17 mouse cellular contexts compared by ENCODE assay signal in genomic region chr7:70574194-70574593, GRCm38 (mm10).
"Had no signal": no experiment of that assay in that cellular context is flagged by ENCODE, and none has a peak within 500 bp of the region (broad histone marks: within the 10 kb centered on the region; RNA-seq: fewer than 3 reads in every experiment).

No protein-coding gene starts in this region.

- H3K4me1 ChIP-seq: liver, embryonic 13.5 days; megakaryocyte, embryonic 14.5 days; neural tube, embryonic 12.5 days; neural tube, embryonic 15.5 days had no signal

- DNase-seq: kidney, adult 11 months; kidney, postnatal 10 days; kidney, postnatal 36 days; liver, embryonic 13.5 days; lung, adult 2 months; lung, postnatal 36 days; midbrain, embryonic 14.5 days; right cerebral cortex, adult 18-20 months; right cerebral cortex, postnatal 25 days; spleen, adult 18-20 months; thymus, postnatal 25 days had no signal

- H3K4me2 ChIP-seq: liver, embryonic 13.5 days; neural tube, embryonic 12.5 days; neural tube, embryonic 15.5 days; stomach, embryonic 15.5 days had no signal

- H3K9ac ChIP-seq: liver, embryonic 13.5 days; neural tube, embryonic 12.5 days; neural tube, embryonic 15.5 days; stomach, embryonic 15.5 days had no signal

- H3K36me3 ChIP-seq: liver, embryonic 13.5 days; midbrain, embryonic 10.5 days; neural tube, embryonic 12.5 days; neural tube, embryonic 15.5 days; stomach, embryonic 15.5 days had no signal

- H3K4me3 ChIP-seq: liver, embryonic 13.5 days; megakaryocyte, embryonic 14.5 days; midbrain, embryonic 10.5 days; neural tube, embryonic 12.5 days; neural tube, embryonic 15.5 days; stomach, embryonic 15.5 days had no signal

- H3K9me3 ChIP-seq: liver, embryonic 13.5 days; megakaryocyte, embryonic 14.5 days; midbrain, embryonic 10.5 days; neural tube, embryonic 12.5 days; neural tube, embryonic 15.5 days; stomach, embryonic 15.5 days had no signal

- H3K27ac ChIP-seq: liver, embryonic 13.5 days; midbrain, embryonic 10.5 days; neural tube, embryonic 12.5 days; neural tube, embryonic 15.5 days; stomach, embryonic 15.5 days had no signal

- ATAC-seq: lung, postnatal 0 days had no signal

- H3K27me3 ChIP-seq: liver, embryonic 13.5 days; megakaryocyte, embryonic 14.5 days; neural tube, embryonic 12.5 days; neural tube, embryonic 15.5 days; stomach, embryonic 15.5 days had no signal
